Mouse (Mus musculus): ENCODE measurements around the gene Lsamp. TPM values are rescaled to one million over a fixed set of nuclear protein-coding genes. Genes with fewer than 3 reads are reported as not detected.

The Lsamp gene
- polyA plus RNA-seq, 1 experiment from 2014 or later, result 21.5 TPM

DNA sequence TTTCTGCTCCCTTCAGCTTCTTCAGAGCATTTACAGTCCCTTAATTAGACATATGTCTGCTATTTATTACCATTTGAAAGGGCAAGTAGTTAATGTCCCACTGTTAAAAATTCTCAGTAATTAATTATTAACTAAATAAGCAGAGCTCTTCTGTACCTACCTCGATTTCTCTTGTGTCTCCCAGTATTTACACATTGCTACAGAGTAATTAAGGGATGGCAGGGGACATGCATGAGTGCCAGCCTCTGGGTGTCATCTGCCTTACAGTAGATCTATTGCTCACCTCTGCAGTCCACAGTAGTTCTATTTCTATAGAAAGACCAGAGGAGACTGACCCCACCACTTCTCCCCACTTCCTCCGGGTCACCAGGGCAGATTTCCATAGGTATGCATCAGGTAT is 1581.1 kb downstream of the Lsamp start:
- WGBS, result 83% methylated on average over 2 of the region's 2 CpGs
- Histone ChIP-seq H3K9me3 (ENCODE audit: control insufficient read depth, low read length) (no peaks in the 10 kb centered on the region), H3K9ac (ENCODE audit: low read length) (no peak overlapping the region), H3K36me3 (ENCODE audit: control insufficient read depth, insufficient read depth, low read length) (no peaks in the 10 kb centered on the region), H3K27ac (ENCODE audit: low read depth, low read length) (no peak overlapping the region), H3K4me2 (ENCODE audit: low read depth, low read length, severe bottlenecking) (no peak overlapping the region), H3K4me3 (ENCODE audit: low read depth, low read length) (no peak overlapping the region), H3K4me1 (replicated peaks; ENCODE audit: control insufficient read depth, insufficient read depth, low read length) (no peaks in the 10 kb centered on the region), H3K27me3 (ENCODE audit: control insufficient read depth, insufficient read depth, low read length) (no peaks in the 10 kb centered on the region)
- ATAC-seq (replicated peaks; ENCODE audit: low FRiP score) (no peak), DNase-seq (ENCODE audit: low spot score) (no peak)

DNA sequence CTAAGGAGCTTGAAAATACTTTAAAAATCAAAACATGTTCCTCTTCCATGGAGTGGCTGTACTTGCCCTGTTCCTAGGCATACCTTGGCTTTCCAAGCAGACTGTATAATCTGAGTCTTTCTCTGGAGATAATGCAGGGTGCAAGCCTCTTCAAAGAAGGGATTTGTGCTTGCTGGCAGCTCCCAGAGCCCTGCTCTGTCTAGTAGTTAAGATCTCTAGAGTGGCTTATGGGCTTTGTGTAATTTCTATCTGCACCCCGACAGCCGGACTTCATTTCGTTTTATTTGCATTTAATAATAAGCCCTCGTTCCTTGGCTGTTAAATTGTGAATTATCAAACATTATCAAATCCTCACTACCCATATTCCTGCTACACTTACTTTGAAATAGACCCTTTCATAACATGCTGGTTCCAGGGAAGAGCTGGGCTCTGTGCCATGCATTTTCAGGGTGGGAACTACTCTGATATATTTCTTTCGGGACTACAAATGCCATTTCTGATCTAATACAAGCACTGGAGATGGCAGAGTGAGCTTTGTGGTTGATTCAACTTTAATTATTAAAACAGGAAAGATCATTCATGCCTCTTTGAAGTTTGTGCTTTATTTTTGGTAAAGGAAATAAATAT is 1604.6 kb downstream of the Lsamp start:
- no peak for DNase-seq (ENCODE audit: low spot score)

GRCm38 (mm10) chr16:41612229-41612628 is 1628.1 kb downstream of the Lsamp start:
- no peaks in the 10 kb centered on the region for H3K27me3 ChIP-seq (ENCODE audit: control insufficient read depth, insufficient read depth, low read length)
- H3K4me2 ChIP-seq (ENCODE audit: low read depth, low read length, severe bottlenecking), result no peak overlapping the region
- 89% methylated on average over 1 of the region's 1 CpGs for WGBS
- H3K9ac ChIP-seq (ENCODE audit: low read length), result no peak overlapping the region
- no peak overlapping the region for H3K4me3 ChIP-seq (ENCODE audit: low read depth, low read length)
- H3K36me3 ChIP-seq (ENCODE audit: control insufficient read depth, insufficient read depth, low read length), result no peaks in the 10 kb centered on the region
- H3K27ac ChIP-seq (ENCODE audit: low read depth, low read length), result no peak overlapping the region
- ATAC-seq (replicated peaks; ENCODE audit: low FRiP score) (no peak), DNase-seq (ENCODE audit: low spot score) (no peak)
- H3K9me3 ChIP-seq (ENCODE audit: control insufficient read depth, low read length), result no peaks in the 10 kb centered on the region
- no peaks in the 10 kb centered on the region for H3K4me1 ChIP-seq (replicated peaks; ENCODE audit: control insufficient read depth, insufficient read depth, low read length)

More for the DNA sequence above, 1604.6 kb downstream of the Lsamp start:
- WGBS, result 80% methylated on average over 5 of the region's 5 CpGs
- Histone ChIP-seq H3K4me2 (ENCODE audit: low read depth, low read length, severe bottlenecking) (no peak overlapping the region), H3K9me3 (ENCODE audit: control insufficient read depth, low read length) (no peaks in the 10 kb centered on the region), H3K4me1 (replicated peaks; ENCODE audit: control insufficient read depth, insufficient read depth, low read length) (no peaks in the 10 kb centered on the region), H3K27ac (ENCODE audit: low read depth, low read length) (no peak overlapping the region), H3K27me3 (ENCODE audit: control insufficient read depth, insufficient read depth, low read length) (no peaks in the 10 kb centered on the region), H3K9ac (ENCODE audit: low read length) (no peak overlapping the region), H3K36me3 (ENCODE audit: control insufficient read depth, insufficient read depth, low read length) (no peaks in the 10 kb centered on the region), H3K4me3 (ENCODE audit: low read depth, low read length) (no peak overlapping the region)
- no peak for ATAC-seq (replicated peaks; ENCODE audit: low FRiP score)

DNA sequence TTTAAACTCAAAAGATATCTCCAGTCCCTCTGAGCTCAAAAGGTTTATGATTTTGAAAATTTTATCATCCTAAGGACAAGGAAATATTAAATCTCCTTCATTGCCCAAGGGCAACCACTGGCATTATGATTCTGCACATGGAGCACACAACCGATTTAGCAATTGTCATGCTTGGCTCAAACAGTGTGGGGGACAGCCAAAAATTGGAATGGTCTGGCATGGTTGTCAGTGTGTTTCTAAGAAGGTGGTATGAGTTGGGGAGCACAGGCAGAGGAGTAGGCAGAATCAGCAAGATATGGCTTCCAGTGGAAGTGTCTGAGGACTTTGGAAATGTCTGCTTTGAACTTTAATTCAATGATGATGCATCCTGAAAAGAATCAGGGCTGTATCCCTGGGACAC is 1639.7 kb downstream of the Lsamp start:
- Histone ChIP-seq H3K4me2 (ENCODE audit: low read depth, low read length, severe bottlenecking) (no peak overlapping the region), H3K9ac (ENCODE audit: low read length) (no peak overlapping the region), H3K27me3 (ENCODE audit: control insufficient read depth, insufficient read depth, low read length) (no peaks in the 10 kb centered on the region), H3K9me3 (ENCODE audit: control insufficient read depth, low read length) (no peaks in the 10 kb centered on the region), H3K27ac (ENCODE audit: low read depth, low read length) (no peak overlapping the region), H3K4me3 (ENCODE audit: low read depth, low read length) (no peak overlapping the region), H3K36me3 (ENCODE audit: control insufficient read depth, insufficient read depth, low read length) (no peaks in the 10 kb centered on the region), H3K4me1 (replicated peaks; ENCODE audit: control insufficient read depth, insufficient read depth, low read length) (no peaks in the 10 kb centered on the region)
- no peak for DNase-seq (ENCODE audit: low spot score)
- 93% methylated on average over 1 of the region's 1 CpGs for WGBS
- no peak for ATAC-seq (replicated peaks; ENCODE audit: low FRiP score)

DNA sequence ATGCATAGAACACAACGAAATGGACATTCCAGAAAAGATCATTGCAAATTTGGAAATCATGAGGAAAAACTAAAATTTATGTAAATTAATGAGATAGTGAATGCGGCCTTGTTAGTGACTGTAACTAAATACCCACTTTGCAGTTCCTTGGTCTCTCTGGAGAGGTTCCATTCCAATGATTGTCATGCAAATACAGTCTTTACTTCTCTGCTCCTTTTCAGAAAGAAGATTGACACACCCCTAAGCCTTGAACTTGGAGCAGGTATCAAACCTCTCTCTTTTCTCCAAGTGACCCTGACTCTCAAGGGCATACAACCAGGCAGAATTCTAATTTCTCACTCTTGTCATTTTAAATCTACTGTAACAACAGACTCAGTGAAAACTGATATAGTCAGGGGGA is 1649.7 kb downstream of the Lsamp start:
- no peaks in the 10 kb centered on the region for H3K4me1 ChIP-seq (replicated peaks; ENCODE audit: control insufficient read depth, insufficient read depth, low read length)
- DNase-seq (ENCODE audit: low spot score), result no peak
- H3K36me3 ChIP-seq (ENCODE audit: control insufficient read depth, insufficient read depth, low read length), result no peaks in the 10 kb centered on the region
- H3K27me3 ChIP-seq (ENCODE audit: control insufficient read depth, insufficient read depth, low read length), result no peaks in the 10 kb centered on the region
- H3K9me3 ChIP-seq (ENCODE audit: control insufficient read depth, low read length), result no peaks in the 10 kb centered on the region
- no peak overlapping the region for H3K27ac ChIP-seq (ENCODE audit: low read depth, low read length)
- no peak overlapping the region for H3K4me3 ChIP-seq (ENCODE audit: low read depth, low read length)
- 38% methylated on average over 2 of the region's 2 CpGs for WGBS
- H3K4me2 ChIP-seq (ENCODE audit: low read depth, low read length, severe bottlenecking), result no peak overlapping the region
- ATAC-seq (replicated peaks; ENCODE audit: low FRiP score), result peak; percentile 65; the same call in 1 of the 2 replicates
- H3K9ac ChIP-seq (ENCODE audit: low read length), result no peak overlapping the region

GRCm38 (mm10) chr16:41640876-41641275 is 1656.7 kb downstream of the Lsamp start:
- DNase-seq (ENCODE audit: low spot score) (no peak), ATAC-seq (replicated peaks; ENCODE audit: low FRiP score) (no peak)
- 46% methylated on average over 2 of the region's 2 CpGs for WGBS
- Histone ChIP-seq H3K4me2 (ENCODE audit: low read depth, low read length, severe bottlenecking) (no peak overlapping the region), H3K27me3 (ENCODE audit: control insufficient read depth, insufficient read depth, low read length) (no peaks in the 10 kb centered on the region), H3K36me3 (ENCODE audit: control insufficient read depth, insufficient read depth, low read length) (no peaks in the 10 kb centered on the region), H3K9me3 (ENCODE audit: control insufficient read depth, low read length) (no peaks in the 10 kb centered on the region), H3K9ac (ENCODE audit: low read length) (no peak overlapping the region), H3K27ac (ENCODE audit: low read depth, low read length) (no peak overlapping the region), H3K4me3 (ENCODE audit: low read depth, low read length) (no peak overlapping the region), H3K4me1 (replicated peaks; ENCODE audit: control insufficient read depth, insufficient read depth, low read length) (no peaks in the 10 kb centered on the region)

DNA sequence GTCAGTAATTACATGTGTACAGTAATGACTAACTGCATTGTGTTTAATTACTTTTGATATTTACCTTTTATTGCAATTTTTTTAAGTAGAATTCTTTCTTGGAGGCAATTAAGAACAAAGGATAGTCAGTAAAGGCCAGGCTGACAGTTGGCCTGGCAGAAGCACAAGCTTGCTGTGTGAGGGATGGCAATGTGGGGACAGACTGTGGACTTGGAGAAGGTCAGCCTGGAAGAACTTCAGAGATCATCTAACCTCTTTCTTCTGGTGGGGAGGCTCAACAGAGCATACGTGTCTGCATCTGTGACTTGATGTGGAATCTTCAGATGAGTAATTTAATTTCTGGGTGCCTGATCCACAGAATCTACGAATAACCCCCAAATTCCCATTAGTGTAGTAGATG is 1669.1 kb downstream of the Lsamp start:
- Histone ChIP-seq H3K36me3 (ENCODE audit: control insufficient read depth, insufficient read depth, low read length) (no peaks in the 10 kb centered on the region), H3K4me3 (ENCODE audit: low read depth, low read length) (no peak overlapping the region), H3K9me3 (ENCODE audit: control insufficient read depth, low read length) (no peaks in the 10 kb centered on the region), H3K27me3 (ENCODE audit: control insufficient read depth, insufficient read depth, low read length) (no peaks in the 10 kb centered on the region), H3K4me2 (ENCODE audit: low read depth, low read length, severe bottlenecking) (no peak overlapping the region), H3K9ac (ENCODE audit: low read length) (no peak overlapping the region), H3K4me1 (replicated peaks; ENCODE audit: control insufficient read depth, insufficient read depth, low read length) (no peaks in the 10 kb centered on the region), H3K27ac (ENCODE audit: low read depth, low read length) (no peak overlapping the region)
- no peak for DNase-seq (ENCODE audit: low spot score)
- WGBS, result 79% methylated on average over 2 of the region's 2 CpGs
- ATAC-seq (replicated peaks; ENCODE audit: low FRiP score), result no peak

GRCm38 (mm10) chr16:41674316-41675038 is 1690.3 kb downstream of the Lsamp start:
- H3K9ac ChIP-seq (ENCODE audit: low read length), result no peak overlapping the region
- H3K4me1 ChIP-seq (replicated peaks; ENCODE audit: control insufficient read depth, insufficient read depth, low read length), result no peaks in the 10 kb centered on the region
- ATAC-seq (replicated peaks; ENCODE audit: low FRiP score), result no peak
- H3K36me3 ChIP-seq (ENCODE audit: control insufficient read depth, insufficient read depth, low read length), result no peaks in the 10 kb centered on the region
- no peak overlapping the region for H3K4me3 ChIP-seq (ENCODE audit: low read depth, low read length)
- 87% methylated on average over 2 of the region's 2 CpGs for WGBS
- no peaks in the 10 kb centered on the region for H3K9me3 ChIP-seq (ENCODE audit: control insufficient read depth, low read length)
- no peak overlapping the region for H3K4me2 ChIP-seq (ENCODE audit: low read depth, low read length, severe bottlenecking)
- no peak overlapping the region for H3K27ac ChIP-seq (ENCODE audit: low read depth, low read length)
- DNase-seq (ENCODE audit: low spot score), result no peak
- no peaks in the 10 kb centered on the region for H3K27me3 ChIP-seq (ENCODE audit: control insufficient read depth, insufficient read depth, low read length)

DNA sequence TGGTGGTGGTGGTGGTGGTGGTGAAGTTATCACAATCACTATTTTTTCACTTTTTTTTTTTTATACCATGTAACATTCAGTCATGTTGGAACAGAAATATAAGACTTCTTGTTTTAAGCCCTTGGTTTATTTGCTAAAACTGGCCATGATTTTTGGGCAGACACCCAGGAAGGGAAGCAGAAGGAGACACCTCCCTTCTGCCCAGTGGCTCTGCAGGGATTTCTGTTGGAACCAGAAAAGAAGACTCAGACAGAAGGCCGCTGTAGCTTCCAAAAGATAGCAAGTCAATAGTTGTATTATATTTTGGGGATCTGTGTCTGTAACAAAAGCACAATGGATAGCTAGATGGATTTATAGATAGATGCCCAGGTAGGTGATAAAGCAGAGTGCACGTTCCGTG is 1691.6 kb downstream of the Lsamp start:
- Histone ChIP-seq H3K4me2 (ENCODE audit: low read depth, low read length, severe bottlenecking) (no peak overlapping the region), H3K9ac (ENCODE audit: low read length) (no peak overlapping the region), H3K27me3 (ENCODE audit: control insufficient read depth, insufficient read depth, low read length) (no peaks in the 10 kb centered on the region), H3K27ac (ENCODE audit: low read depth, low read length) (no peak overlapping the region), H3K4me3 (ENCODE audit: low read depth, low read length) (no peak overlapping the region), H3K9me3 (ENCODE audit: control insufficient read depth, low read length) (no peaks in the 10 kb centered on the region), H3K4me1 (replicated peaks; ENCODE audit: control insufficient read depth, insufficient read depth, low read length) (no peaks in the 10 kb centered on the region), H3K36me3 (ENCODE audit: control insufficient read depth, insufficient read depth, low read length) (no peaks in the 10 kb centered on the region)
- ATAC-seq (replicated peaks; ENCODE audit: low FRiP score), result no peak
- 85% methylated on average over 3 of the region's 3 CpGs for WGBS
- DNase-seq (ENCODE audit: low spot score), result no peak

Data from forebrain, embryonic 11.5 days (tissue).